Mouse (Mus musculus) heart, postnatal 0 days (tissue): ENCODE data around the gene Fbxl12.

Experiments
- CTCF ChIP-seq: IDR thresholded peaks from 2 replicates; pipeline ENCODE4 v1.5.1; 2016; ENCODE audit warnings: antibody characterized with exemption, control low read depth, low read depth
- EP300 ChIP-seq: IDR thresholded peaks from 2 replicates; pipeline ENCODE4 v1.6.1; 2016; ENCODE audit warnings: antibody characterized with exemption, low read depth

GRCm38 (mm10) chr9:20668065-20668464 is 23.5 kb upstream of the Fbxl12 start:
- TF ChIP-seq CTCF (no peak), EP300 (no peak)
